Mouse (Mus musculus): ENCODE measurements at regions not wholly inside any gene's neighbourhood (a gene's known extent, or its start where the extent isn't known, plus 50 kb on each side); places are given as distances from the start of the nearest gene placed in this dataset.

DNA sequence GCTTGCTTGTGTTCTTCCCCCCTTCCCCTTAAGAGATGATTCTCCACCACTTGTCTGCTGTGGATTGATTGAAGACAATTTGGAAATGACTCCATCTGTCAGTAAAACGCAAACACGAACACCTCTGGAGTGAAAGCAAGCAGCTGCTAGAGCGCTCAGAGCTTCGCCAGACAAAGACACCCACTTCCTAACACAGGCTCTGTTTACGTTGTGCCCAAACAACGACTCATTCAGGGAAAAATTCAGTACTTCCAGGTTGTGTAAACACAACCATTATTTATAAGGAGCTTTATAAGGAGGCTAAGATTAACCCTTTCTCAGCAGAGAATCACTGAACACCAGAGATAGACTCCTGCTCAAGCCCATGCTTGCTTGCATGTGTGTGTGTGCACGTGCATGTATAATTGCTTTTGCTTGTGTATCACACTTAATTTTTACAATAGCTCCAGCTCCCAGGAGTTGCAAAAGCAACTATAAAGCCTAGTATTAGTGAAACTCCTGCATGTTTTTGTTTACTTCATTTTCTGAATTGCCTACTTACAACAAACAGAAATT, 209.5 kb downstream of the Btg1 start:
- Histone ChIP-seq H3K9me3 (ENCODE audit: control insufficient read depth, low read length) (no peaks in the 10 kb centered on the region), H3K36me3 (ENCODE audit: control insufficient read depth, insufficient read depth, low read length) (no peaks in the 10 kb centered on the region), H3K27ac (replicated peaks; ENCODE audit: low read depth, low read length) (no peak overlapping the region), H3K4me2 (ENCODE audit: low read depth, low read length) (peak overlapping the region; percentile 37), H3K4me3 (ENCODE audit: low read depth, low read length) (no peak overlapping the region), H3K4me1 (ENCODE audit: control insufficient read depth, insufficient read depth, low read length) (peaks cover 18% of the 10 kb centered on the region), H3K27me3 (replicated peaks; ENCODE audit: control insufficient read depth, insufficient read depth, low read length) (no peaks in the 10 kb centered on the region), H3K9ac (ENCODE audit: low read depth, low read length) (no peak overlapping the region; the same call in 1 of the 2 replicates)
- 13% methylated on average over 7 of the region's 7 CpGs for WGBS
- peak; percentile 53; the same call in 1 of the 2 replicates for ATAC-seq (ENCODE audit: low read depth)
- peak; percentile 48 for DNase-seq (ENCODE audit: low spot score)

DNA sequence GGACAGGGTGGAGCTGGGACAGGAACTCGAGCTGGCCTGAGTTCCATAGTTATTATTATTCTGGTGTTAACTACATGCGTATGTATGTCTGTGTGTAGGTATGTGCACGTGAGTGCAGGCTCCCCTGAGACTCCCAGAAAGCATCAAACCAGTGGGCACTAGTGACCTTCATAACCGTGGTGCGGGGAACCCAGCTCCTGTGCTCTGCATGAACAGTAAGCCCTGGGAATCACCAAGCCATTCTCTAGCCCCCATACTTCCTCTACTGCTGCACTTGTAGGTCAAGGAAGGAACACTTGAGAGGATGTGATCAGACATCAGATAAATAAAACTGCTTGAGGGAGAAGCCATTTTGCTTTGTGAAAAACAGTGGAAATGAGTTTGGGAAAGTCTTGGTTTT, 211.2 kb downstream of the Btg1 start:
- no peak overlapping the region for H3K4me3 ChIP-seq (ENCODE audit: low read depth, low read length)
- no peak overlapping the region for H3K4me2 ChIP-seq (ENCODE audit: low read depth, low read length)
- H3K27ac ChIP-seq (replicated peaks; ENCODE audit: low read depth, low read length) = no peak overlapping the region
- peaks cover 8% of the 10 kb centered on the region; the same call in 1 of the 2 replicates for H3K4me1 ChIP-seq (ENCODE audit: control insufficient read depth, insufficient read depth, low read length)
- H3K9me3 ChIP-seq (ENCODE audit: control insufficient read depth, low read length) = no peaks in the 10 kb centered on the region
- H3K9ac ChIP-seq (ENCODE audit: low read depth, low read length) = no peak overlapping the region
- DNase-seq (ENCODE audit: low spot score) (no peak), ATAC-seq (ENCODE audit: low read depth) (no peak)
- H3K27me3 ChIP-seq (replicated peaks; ENCODE audit: control insufficient read depth, insufficient read depth, low read length) = no peaks in the 10 kb centered on the region
- 73% methylated on average over 5 of the region's 5 CpGs for WGBS
- H3K36me3 ChIP-seq (ENCODE audit: control insufficient read depth, insufficient read depth, low read length) = no peaks in the 10 kb centered on the region

DNA sequence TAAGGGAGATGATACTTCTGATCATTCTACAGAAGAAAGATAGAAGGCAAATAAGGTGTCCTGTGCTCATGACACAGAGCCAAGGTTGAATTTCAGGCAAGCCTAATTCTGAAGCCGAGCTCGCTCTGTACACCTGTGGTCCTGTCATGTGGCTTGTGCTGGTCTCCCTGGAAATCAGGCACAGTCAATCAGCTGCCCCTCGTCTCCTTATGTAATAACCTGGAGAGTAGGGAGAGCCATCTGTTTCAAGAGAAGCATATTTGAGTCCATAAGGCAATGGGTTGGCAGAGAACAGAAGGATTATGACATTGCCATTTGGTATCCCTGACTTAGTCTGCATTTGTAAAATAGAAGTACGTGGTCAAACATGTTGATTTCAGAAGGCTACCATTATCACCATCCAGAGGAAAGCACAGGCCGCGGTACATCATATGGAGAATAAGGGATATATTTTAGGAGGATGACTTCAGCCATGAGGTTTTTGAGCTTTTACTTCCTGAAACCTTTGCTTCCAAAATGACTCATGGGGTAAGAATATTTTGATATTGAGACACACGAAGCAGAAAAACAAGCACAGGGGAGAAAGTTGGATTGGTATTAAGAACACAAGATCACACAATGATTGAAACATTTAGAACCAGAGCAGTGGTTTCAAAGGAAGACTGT, 211.9 kb downstream of the Btg1 start:
- DNase-seq (ENCODE audit: low spot score) = no peak
- H3K9ac ChIP-seq (ENCODE audit: low read depth, low read length) = no peak overlapping the region
- no peak overlapping the region for H3K4me3 ChIP-seq (ENCODE audit: low read depth, low read length)
- H3K9me3 ChIP-seq (ENCODE audit: control insufficient read depth, low read length) = no peaks in the 10 kb centered on the region
- 0 out of 2 replicates have a peak, but pooled peaks cover 8% of the 10 kb centered on the region for H3K4me1 ChIP-seq (ENCODE audit: control insufficient read depth, insufficient read depth, low read length)
- no peaks in the 10 kb centered on the region for H3K36me3 ChIP-seq (ENCODE audit: control insufficient read depth, insufficient read depth, low read length)
- H3K4me2 ChIP-seq (ENCODE audit: low read depth, low read length) = no peak overlapping the region
- H3K27me3 ChIP-seq (replicated peaks; ENCODE audit: control insufficient read depth, insufficient read depth, low read length) = no peaks in the 10 kb centered on the region
- H3K27ac ChIP-seq (replicated peaks; ENCODE audit: low read depth, low read length) = no peak overlapping the region
- WGBS = 84% methylated on average over 7 of the region's 7 CpGs
- no peak for ATAC-seq (ENCODE audit: low read depth)

DNA sequence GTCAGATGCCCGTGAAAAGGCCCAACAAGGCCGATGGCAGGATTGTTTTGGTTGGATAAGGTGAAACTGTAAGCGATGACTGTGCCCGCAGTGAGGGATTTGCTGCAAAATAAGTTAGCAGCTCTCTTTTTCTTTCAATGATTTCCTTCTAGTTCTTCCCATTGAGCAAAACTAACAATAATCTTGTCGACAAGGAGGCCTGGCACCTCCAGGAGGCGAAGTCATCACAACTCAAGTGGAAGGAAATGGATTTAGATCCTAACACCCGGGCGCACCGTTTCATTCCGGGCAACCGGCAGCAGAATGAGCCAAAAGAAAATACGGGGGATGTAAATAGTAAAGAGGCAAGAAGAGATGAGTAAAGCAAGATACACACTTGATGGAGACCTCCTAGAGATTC, 214.3 kb downstream of the Btg1 start:
- WGBS = 88% methylated on average over 12 of the region's 12 CpGs
- H3K4me2 ChIP-seq (ENCODE audit: low read depth, low read length) = no peak overlapping the region

DNA sequence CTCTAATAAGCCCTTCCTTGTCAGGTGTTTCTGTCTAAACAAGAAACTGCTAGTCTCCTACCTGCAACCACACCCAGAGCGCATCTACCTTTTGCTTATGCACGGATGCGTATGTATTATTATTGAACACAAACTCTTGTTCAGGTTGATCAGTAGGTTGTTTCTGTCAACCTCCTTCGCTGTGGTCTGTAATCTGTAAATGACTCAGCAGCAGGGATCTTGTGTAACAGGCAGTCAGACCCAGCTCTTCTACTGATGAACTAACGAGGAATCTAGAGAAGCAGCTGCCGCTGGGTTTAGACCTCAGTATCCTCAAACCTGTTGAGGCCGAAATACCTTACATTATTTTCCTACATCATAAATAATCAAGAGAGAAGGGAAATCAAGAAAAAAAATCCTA, 220.4 kb downstream of the Btg1 start:
- ATAC-seq (ENCODE audit: low read depth) (no peak), DNase-seq (ENCODE audit: low spot score) (no peak)
- WGBS = 84% methylated on average over 7 of the region's 7 CpGs
- Histone ChIP-seq H3K4me3 (ENCODE audit: low read depth, low read length) (no peak overlapping the region), H3K27ac (replicated peaks; ENCODE audit: low read depth, low read length) (no peak overlapping the region), H3K9me3 (ENCODE audit: control insufficient read depth, low read length) (no peaks in the 10 kb centered on the region), H3K9ac (ENCODE audit: low read depth, low read length) (no peak overlapping the region), H3K4me1 (ENCODE audit: control insufficient read depth, insufficient read depth, low read length) (no peaks in the 10 kb centered on the region), H3K36me3 (ENCODE audit: control insufficient read depth, insufficient read depth, low read length) (no peaks in the 10 kb centered on the region), H3K4me2 (ENCODE audit: low read depth, low read length) (no peak overlapping the region), H3K27me3 (replicated peaks; ENCODE audit: control insufficient read depth, insufficient read depth, low read length) (no peaks in the 10 kb centered on the region)

More for the DNA sequence above, 214.3 kb downstream of the Btg1 start:
- Histone ChIP-seq H3K4me3 (ENCODE audit: low read depth, low read length) (no peak overlapping the region), H3K27ac (replicated peaks; ENCODE audit: low read depth, low read length) (no peak overlapping the region), H3K9ac (ENCODE audit: low read depth, low read length) (no peak overlapping the region), H3K9me3 (ENCODE audit: control insufficient read depth, low read length) (no peaks in the 10 kb centered on the region), H3K36me3 (ENCODE audit: control insufficient read depth, insufficient read depth, low read length) (no peaks in the 10 kb centered on the region), H3K27me3 (replicated peaks; ENCODE audit: control insufficient read depth, insufficient read depth, low read length) (no peaks in the 10 kb centered on the region), H3K4me1 (ENCODE audit: control insufficient read depth, insufficient read depth, low read length) (0 out of 2 replicates have a peak, but pooled peaks cover 4% of the 10 kb centered on the region)
- DNase-seq (ENCODE audit: low spot score) (no peak), ATAC-seq (ENCODE audit: low read depth) (no peak)

DNA sequence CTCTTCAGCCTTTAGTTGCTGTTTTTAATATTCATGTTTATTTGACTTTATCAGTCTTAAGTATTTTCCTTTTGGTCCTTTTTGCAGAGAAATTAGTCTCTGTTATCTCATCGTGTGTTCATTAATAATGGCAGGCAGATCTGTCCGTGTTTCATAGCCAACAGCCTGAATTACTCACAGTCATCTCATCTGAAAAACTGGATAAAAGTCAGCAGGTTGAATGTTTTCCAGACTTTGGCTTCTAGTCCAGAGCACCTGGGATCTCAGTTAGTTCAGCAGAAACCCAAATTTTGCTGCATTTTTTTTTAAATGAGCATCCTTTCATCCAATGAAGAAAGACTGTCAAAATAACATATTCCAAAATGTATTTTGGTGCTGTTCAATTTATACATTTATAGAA, 224.3 kb downstream of the Btg1 start:
- no peaks in the 10 kb centered on the region for H3K9me3 ChIP-seq (ENCODE audit: control insufficient read depth, low read length)
- no peak overlapping the region for H3K4me3 ChIP-seq (ENCODE audit: low read depth, low read length)
- H3K4me1 ChIP-seq (ENCODE audit: control insufficient read depth, insufficient read depth, low read length) = no peaks in the 10 kb centered on the region
- WGBS = 70% methylated on average over 2 of the region's 2 CpGs
- H3K4me2 ChIP-seq (ENCODE audit: low read depth, low read length) = no peak overlapping the region
- no peak for ATAC-seq (ENCODE audit: low read depth)
- H3K27ac ChIP-seq (replicated peaks; ENCODE audit: low read depth, low read length) = no peak overlapping the region
- H3K9ac ChIP-seq (ENCODE audit: low read depth, low read length) = no peak overlapping the region
- no peaks in the 10 kb centered on the region for H3K36me3 ChIP-seq (ENCODE audit: control insufficient read depth, insufficient read depth, low read length)
- no peaks in the 10 kb centered on the region for H3K27me3 ChIP-seq (replicated peaks; ENCODE audit: control insufficient read depth, insufficient read depth, low read length)
- DNase-seq (ENCODE audit: low spot score) = no peak

DNA sequence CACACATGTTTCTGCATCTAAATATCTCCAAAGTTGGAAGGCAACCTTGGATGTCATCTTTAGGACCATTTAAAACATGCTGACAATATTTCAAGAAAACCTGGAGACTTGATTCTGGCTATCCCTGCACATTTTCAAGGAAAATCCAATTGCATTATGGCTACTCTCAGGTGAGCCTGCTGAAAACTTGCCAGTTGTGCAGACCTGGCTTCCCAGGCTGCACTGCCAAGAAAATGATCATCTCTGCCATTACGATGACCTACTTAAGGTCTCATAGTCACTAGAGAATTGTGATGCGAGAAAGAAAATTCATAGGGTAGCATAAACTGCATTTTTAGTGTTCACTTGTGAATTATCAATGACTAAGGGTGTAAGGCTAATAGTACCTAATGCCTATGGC, 225.2 kb downstream of the Btg1 start:
- H3K27ac ChIP-seq (replicated peaks; ENCODE audit: low read depth, low read length) = no peak overlapping the region
- H3K9me3 ChIP-seq (ENCODE audit: control insufficient read depth, low read length) = no peaks in the 10 kb centered on the region
- H3K9ac ChIP-seq (ENCODE audit: low read depth, low read length) = no peak overlapping the region
- H3K36me3 ChIP-seq (ENCODE audit: control insufficient read depth, insufficient read depth, low read length) = no peaks in the 10 kb centered on the region
- no peaks in the 10 kb centered on the region for H3K27me3 ChIP-seq (replicated peaks; ENCODE audit: control insufficient read depth, insufficient read depth, low read length)
- DNase-seq (ENCODE audit: low spot score) (no peak), ATAC-seq (ENCODE audit: low read depth) (no peak)
- H3K4me1 ChIP-seq (ENCODE audit: control insufficient read depth, insufficient read depth, low read length) = no peaks in the 10 kb centered on the region
- WGBS = 88% methylated on average over 2 of the region's 2 CpGs
- no peak overlapping the region for H3K4me2 ChIP-seq (ENCODE audit: low read depth, low read length)
- H3K4me3 ChIP-seq (ENCODE audit: low read depth, low read length) = no peak overlapping the region

DNA sequence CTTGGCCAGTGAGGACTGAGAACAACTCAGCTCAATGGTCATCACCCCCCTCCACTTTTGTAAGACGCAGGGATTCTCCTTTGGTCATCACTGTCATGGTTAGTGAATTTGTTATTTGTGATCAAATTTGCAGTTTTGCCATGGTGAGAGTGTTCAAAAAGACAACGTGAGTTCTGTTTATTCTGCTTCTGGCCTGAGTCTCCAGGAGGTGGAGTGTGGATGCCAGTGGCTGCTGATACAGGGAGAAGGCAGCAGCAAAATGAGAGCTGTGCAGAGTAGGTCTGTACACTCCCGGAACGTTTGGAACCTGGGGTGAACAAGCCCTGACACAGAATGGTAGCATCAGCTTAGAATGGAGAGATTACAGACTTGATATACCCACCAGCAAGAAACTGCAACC, 229.1 kb downstream of the Btg1 start:
- Histone ChIP-seq H3K27ac (replicated peaks; ENCODE audit: low read depth, low read length) (no peak overlapping the region), H3K4me2 (ENCODE audit: low read depth, low read length) (no peak overlapping the region), H3K4me1 (ENCODE audit: control insufficient read depth, insufficient read depth, low read length) (no peaks in the 10 kb centered on the region; the same call in 1 of the 2 replicates), H3K9me3 (ENCODE audit: control insufficient read depth, low read length) (no peaks in the 10 kb centered on the region), H3K27me3 (replicated peaks; ENCODE audit: control insufficient read depth, insufficient read depth, low read length) (no peaks in the 10 kb centered on the region), H3K36me3 (ENCODE audit: control insufficient read depth, insufficient read depth, low read length) (no peaks in the 10 kb centered on the region), H3K4me3 (ENCODE audit: low read depth, low read length) (no peak overlapping the region), H3K9ac (ENCODE audit: low read depth, low read length) (no peak overlapping the region)
- DNase-seq (ENCODE audit: low spot score) (no peak), ATAC-seq (ENCODE audit: low read depth) (no peak)
- 69% methylated on average over 4 of the region's 4 CpGs for WGBS

DNA sequence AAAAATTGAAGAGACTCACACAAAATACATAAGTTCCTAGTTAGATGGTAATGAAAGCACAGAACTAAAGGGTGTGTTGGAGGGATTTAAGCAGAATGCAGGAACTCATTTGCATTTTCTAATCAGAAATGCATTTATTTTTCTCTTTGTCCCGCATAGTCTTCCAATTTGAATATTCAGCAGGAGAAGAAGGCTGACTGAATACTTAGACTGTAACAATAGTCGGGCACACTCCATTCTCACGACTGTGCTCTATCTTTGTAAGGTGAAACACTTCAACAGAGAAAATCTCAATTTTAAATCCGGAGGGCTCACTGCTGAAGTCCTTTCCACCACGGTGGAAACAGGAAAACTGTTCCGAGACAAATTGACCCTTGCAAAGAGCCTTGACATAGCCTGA, 230.2 kb downstream of the Btg1 start:
- no peak overlapping the region for H3K27ac ChIP-seq (replicated peaks; ENCODE audit: low read depth, low read length)
- H3K4me2 ChIP-seq (ENCODE audit: low read depth, low read length) = no peak overlapping the region
- ATAC-seq (ENCODE audit: low read depth) = no peak
- H3K36me3 ChIP-seq (ENCODE audit: control insufficient read depth, insufficient read depth, low read length) = no peaks in the 10 kb centered on the region
- peaks cover 7% of the 10 kb centered on the region; the same call in 1 of the 2 replicates for H3K9me3 ChIP-seq (ENCODE audit: control insufficient read depth, low read length)
- 61% methylated on average over 6 of the region's 6 CpGs for WGBS
- H3K27me3 ChIP-seq (replicated peaks; ENCODE audit: control insufficient read depth, insufficient read depth, low read length) = no peaks in the 10 kb centered on the region
- H3K4me3 ChIP-seq (ENCODE audit: low read depth, low read length) = no peak overlapping the region
- H3K9ac ChIP-seq (ENCODE audit: low read depth, low read length) = no peak overlapping the region
- no peak for DNase-seq (ENCODE audit: low spot score)
- no peaks in the 10 kb centered on the region; the same call in 1 of the 2 replicates for H3K4me1 ChIP-seq (ENCODE audit: control insufficient read depth, insufficient read depth, low read length)
